Mouse (Mus musculus): ENCODE data around the gene Stx5a.

GRCm38 (mm10) chr19:8718357-8718756, 22.9 kb upstream of the Stx5a start:
- TF ChIP-seq CTCF (IDR thresholded peaks at IDR 0.05; ENCODE audit: extremely low read depth, insufficient read depth, insufficient read length, insufficient replicate concordance): peak; percentile 67; the same call in 1 of the 2 replicates
- no peak for TF ChIP-seq POLR2A (IDR thresholded peaks at IDR 0.05; ENCODE audit: low read depth, low read length)

Measured in spleen, adult 2 months (tissue).